Mouse (Mus musculus): ENCODE measurements around the gene Fam83e.

Gene Fam83e

DNA sequence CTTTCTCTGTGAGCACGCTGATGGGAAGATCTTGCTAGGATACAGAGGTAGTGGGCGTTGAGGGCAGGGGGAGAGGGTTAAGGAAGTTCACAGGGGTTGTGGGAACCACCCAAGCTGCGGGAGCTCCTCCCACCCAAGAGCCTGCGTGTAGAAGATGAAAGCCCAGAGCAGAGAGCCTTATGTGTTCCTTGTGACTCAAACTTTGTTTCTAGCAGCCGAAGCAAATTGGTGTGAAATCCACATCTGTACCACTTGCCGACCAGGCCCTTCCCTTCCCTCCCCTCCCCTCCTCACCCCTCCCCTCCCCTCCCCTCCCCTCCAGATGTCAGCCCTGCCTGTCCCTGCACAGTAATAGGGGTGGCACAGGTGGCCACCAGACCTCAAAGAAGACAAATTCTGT, 25.9 kb upstream of the Fam83e start:
- no peaks in the 10 kb centered on the region for H3K36me3 ChIP-seq (ENCODE audit: control insufficient read depth, insufficient read depth, low read length, poor library complexity, severe bottlenecking)

DNA sequence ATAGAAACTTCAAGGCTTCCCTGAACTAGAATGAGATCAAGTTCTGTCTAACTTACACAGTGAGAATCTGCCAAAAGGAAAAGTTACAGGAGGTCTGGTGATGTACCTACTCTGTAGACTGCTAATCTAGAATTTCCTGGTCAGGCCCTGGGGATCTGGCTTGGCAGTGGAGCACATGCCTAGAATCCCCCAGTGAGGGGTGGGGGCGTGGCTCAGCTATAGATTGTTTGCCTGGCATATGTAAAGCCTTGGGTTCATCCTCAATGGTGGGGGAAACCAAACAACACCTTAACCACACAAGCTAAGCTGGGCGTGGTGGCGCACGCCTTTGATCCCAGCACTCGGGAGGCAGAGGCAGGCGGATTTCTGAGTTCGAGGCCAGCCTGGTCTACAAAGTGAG, 23.1 kb upstream of the Fam83e start:
- H3K36me3 ChIP-seq (ENCODE audit: control insufficient read depth, insufficient read depth, low read length, poor library complexity, severe bottlenecking): no peaks in the 10 kb centered on the region
- no peak for DNase-seq (ENCODE audit: low read depth, low spot score)

More for the DNA sequence above, 25.9 kb upstream of the Fam83e start:
- no peak for DNase-seq (ENCODE audit: low read depth, low spot score)
- H3K27me3 ChIP-seq (ENCODE audit: control insufficient read depth, insufficient read depth, low read length, poor library complexity, severe bottlenecking): no peaks in the 10 kb centered on the region

GRCm38 (mm10) chr7:45699523-45700141, 21.4 kb upstream of the Fam83e start, which contains the start of gene Car11:
Gene Car11 (plus strand): TSS chr7:45699843.
- H3K27me3 ChIP-seq (ENCODE audit: control insufficient read depth, insufficient read depth, low read length, poor library complexity, severe bottlenecking): no peaks in the 10 kb centered on the region
- no peak for DNase-seq (ENCODE audit: low read depth, low spot score)
- H3K36me3 ChIP-seq (ENCODE audit: control insufficient read depth, insufficient read depth, low read length, poor library complexity, severe bottlenecking): no peaks in the 10 kb centered on the region

More for the DNA sequence above, 23.1 kb upstream of the Fam83e start:
- no peaks in the 10 kb centered on the region for H3K27me3 ChIP-seq (ENCODE audit: control insufficient read depth, insufficient read depth, low read length, poor library complexity, severe bottlenecking)

- DNase-seq (ENCODE audit: low read depth, low spot score): peak; percentile 78
- Histone ChIP-seq H3K36me3 (ENCODE audit: control insufficient read depth, insufficient read depth, low read length, poor library complexity, severe bottlenecking) (no peaks in the 10 kb centered on the region), H3K27me3 (ENCODE audit: control insufficient read depth, insufficient read depth, low read length, poor library complexity, severe bottlenecking) (no peaks in the 10 kb centered on the region)
Observed at GRCm38 (mm10) chr7:45700301-45701015, 20.6 kb upstream of the Fam83e start.

GRCm38 (mm10) chr7:45701072-45701471, 19.9 kb upstream of the Fam83e start:
- no peaks in the 10 kb centered on the region for H3K36me3 ChIP-seq (ENCODE audit: control insufficient read depth, insufficient read depth, low read length, poor library complexity, severe bottlenecking)
- DNase-seq (ENCODE audit: low read depth, low spot score): no peak
- H3K27me3 ChIP-seq (ENCODE audit: control insufficient read depth, insufficient read depth, low read length, poor library complexity, severe bottlenecking): no peaks in the 10 kb centered on the region

- no peaks in the 10 kb centered on the region for H3K36me3 ChIP-seq (ENCODE audit: control insufficient read depth, insufficient read depth, low read length, poor library complexity, severe bottlenecking)
- no peak for DNase-seq (ENCODE audit: low read depth, low spot score)
- no peaks in the 10 kb centered on the region for H3K27me3 ChIP-seq (ENCODE audit: control insufficient read depth, insufficient read depth, low read length, poor library complexity, severe bottlenecking)
Observed at GRCm38 (mm10) chr7:45701607-45702006, 19.4 kb upstream of the Fam83e start.

GRCm38 (mm10) chr7:45702316-45702715, 18.7 kb upstream of the Fam83e start:
- no peaks in the 10 kb centered on the region for H3K27me3 ChIP-seq (ENCODE audit: control insufficient read depth, insufficient read depth, low read length, poor library complexity, severe bottlenecking)
- DNase-seq (ENCODE audit: low read depth, low spot score): no peak
- no peaks in the 10 kb centered on the region for H3K36me3 ChIP-seq (ENCODE audit: control insufficient read depth, insufficient read depth, low read length, poor library complexity, severe bottlenecking)

DNA sequence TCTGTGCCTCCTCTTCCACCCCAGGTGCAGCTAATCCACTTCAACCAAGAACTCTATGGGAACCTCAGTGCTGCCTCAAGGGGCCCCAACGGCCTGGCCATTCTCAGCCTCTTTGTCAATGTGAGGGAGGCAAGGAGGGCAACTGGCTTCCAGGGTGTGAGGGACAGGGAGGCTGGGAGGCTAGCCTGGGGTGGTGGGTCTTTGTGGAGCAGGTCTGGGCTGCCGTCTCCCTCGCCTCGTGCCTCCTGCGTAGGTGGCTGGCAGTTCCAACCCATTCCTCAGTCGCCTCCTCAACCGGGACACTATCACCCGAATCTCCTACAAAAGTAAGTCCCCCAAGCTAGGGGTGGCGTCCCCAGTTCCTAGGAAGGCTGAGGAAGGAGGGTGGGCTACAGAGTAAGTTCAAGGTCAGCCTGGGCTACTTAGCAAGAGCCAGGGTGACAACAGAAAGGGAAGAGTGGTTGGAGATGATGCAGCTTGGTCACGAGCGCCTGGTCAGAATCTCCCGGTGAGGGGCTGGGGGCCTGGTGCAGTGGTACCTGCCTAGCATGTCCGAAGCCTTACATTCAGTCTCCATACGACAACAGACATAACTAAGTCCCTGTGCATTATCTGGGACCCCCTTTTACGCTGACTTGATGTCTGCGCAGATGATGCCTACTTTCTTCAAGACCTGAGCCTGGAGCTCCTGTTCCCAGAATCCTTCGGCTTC, 18.0 kb upstream of the Fam83e start:
- Histone ChIP-seq H3K27me3 (ENCODE audit: control insufficient read depth, insufficient read depth, low read length, poor library complexity, severe bottlenecking) (no peaks in the 10 kb centered on the region), H3K36me3 (ENCODE audit: control insufficient read depth, insufficient read depth, low read length, poor library complexity, severe bottlenecking) (no peaks in the 10 kb centered on the region)
- DNase-seq (ENCODE audit: low read depth, low spot score): no peak

GRCm38 (mm10) chr7:45703521-45704033, 17.4 kb upstream of the Fam83e start:
- DNase-seq (ENCODE audit: low read depth, low spot score): no peak
- H3K36me3 ChIP-seq (ENCODE audit: control insufficient read depth, insufficient read depth, low read length, poor library complexity, severe bottlenecking): no peaks in the 10 kb centered on the region
- no peaks in the 10 kb centered on the region for H3K27me3 ChIP-seq (ENCODE audit: control insufficient read depth, insufficient read depth, low read length, poor library complexity, severe bottlenecking)

- peak; percentile 79 for DNase-seq (ENCODE audit: low read depth, low spot score)
- H3K36me3 ChIP-seq (ENCODE audit: control insufficient read depth, insufficient read depth, low read length, poor library complexity, severe bottlenecking): no peaks in the 10 kb centered on the region
- H3K27me3 ChIP-seq (ENCODE audit: control insufficient read depth, insufficient read depth, low read length, poor library complexity, severe bottlenecking): no peaks in the 10 kb centered on the region
Observed at GRCm38 (mm10) chr7:45704046-45704559, 16.9 kb upstream of the Fam83e start.

DNA sequence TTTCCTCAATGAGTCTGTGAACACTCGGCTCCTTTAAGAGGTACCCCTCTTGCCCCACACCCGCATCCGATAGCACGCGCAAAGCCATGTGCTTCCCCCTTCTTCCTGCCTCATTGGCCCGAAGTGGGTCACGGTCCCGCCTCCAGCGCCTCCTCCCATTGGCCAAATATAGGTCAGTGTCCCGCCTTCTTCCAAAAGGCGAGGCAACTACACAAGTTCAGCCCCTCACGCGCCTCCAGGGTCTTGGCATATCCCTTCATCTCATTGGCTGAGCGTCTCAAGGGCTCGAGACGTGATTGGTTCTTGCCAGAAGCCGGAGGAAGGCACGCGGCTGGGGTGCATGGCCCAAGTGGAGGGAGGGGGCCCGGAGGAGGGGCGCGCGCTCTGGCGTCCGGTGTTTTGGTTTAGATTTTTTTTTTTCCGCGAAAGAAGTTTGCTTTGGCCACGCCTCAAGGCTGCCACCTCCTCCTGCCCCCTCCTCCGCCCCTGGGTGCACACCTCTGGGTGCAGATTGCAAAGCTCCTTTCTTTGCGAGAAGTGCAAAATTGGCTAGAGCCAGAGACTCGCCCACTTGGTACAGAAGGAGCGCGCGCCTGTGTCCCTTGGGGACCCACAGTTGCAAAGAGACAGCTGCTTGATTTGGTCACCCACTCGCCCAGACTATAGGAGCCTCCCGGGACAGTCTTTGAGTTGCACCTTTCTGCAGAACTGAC, 16.1 kb upstream of the Fam83e start, which contains the start of gene Dbp:
Gene Dbp, plus strand, starts transcription at position 359 of the 713 bp plus-strand sequence.
- no peaks in the 10 kb centered on the region for H3K27me3 ChIP-seq (ENCODE audit: control insufficient read depth, insufficient read depth, low read length, poor library complexity, severe bottlenecking)
- peak; percentile 99 for DNase-seq (ENCODE audit: low read depth, low spot score)
- no peaks in the 10 kb centered on the region for H3K36me3 ChIP-seq (ENCODE audit: control insufficient read depth, insufficient read depth, low read length, poor library complexity, severe bottlenecking)

GRCm38 (mm10) chr7:45705443-45705864, 15.6 kb upstream of the Fam83e start:
- Histone ChIP-seq H3K36me3 (ENCODE audit: control insufficient read depth, insufficient read depth, low read length, poor library complexity, severe bottlenecking) (peaks cover under 1% of the 10 kb centered on the region; the same call in 1 of the 2 replicates), H3K27me3 (ENCODE audit: control insufficient read depth, insufficient read depth, low read length, poor library complexity, severe bottlenecking) (no peaks in the 10 kb centered on the region)
- DNase-seq (ENCODE audit: low read depth, low spot score): no peak

GRCm38 (mm10) chr7:45705873-45706281, 15.1 kb upstream of the Fam83e start:
- DNase-seq (ENCODE audit: low read depth, low spot score): peak; percentile 32

GRCm38 (mm10) chr7:45706721-45707241, 14.2 kb upstream of the Fam83e start:
- peak; percentile 90 for DNase-seq (ENCODE audit: low read depth, low spot score)
- H3K27me3 ChIP-seq (ENCODE audit: control insufficient read depth, insufficient read depth, low read length, poor library complexity, severe bottlenecking): no peaks in the 10 kb centered on the region
- H3K36me3 ChIP-seq (ENCODE audit: control insufficient read depth, insufficient read depth, low read length, poor library complexity, severe bottlenecking): peaks cover 3% of the 10 kb centered on the region; the same call in 1 of the 2 replicates

More at GRCm38 (mm10) chr7:45705873-45706281, 15.1 kb upstream of the Fam83e start:
- H3K27me3 ChIP-seq (ENCODE audit: control insufficient read depth, insufficient read depth, low read length, poor library complexity, severe bottlenecking): no peaks in the 10 kb centered on the region
- peaks cover 3% of the 10 kb centered on the region; the same call in 1 of the 2 replicates for H3K36me3 ChIP-seq (ENCODE audit: control insufficient read depth, insufficient read depth, low read length, poor library complexity, severe bottlenecking)
